Mouse (Mus musculus) cerebellum, adult 9-11 months (tissue): ENCODE data around the gene Stpg1.

ENCODE experiments used
- DNase-seq: peaks from one replicate; pipeline ENCODE4 v3.0.0; 2022

Stpg1 gene

DNA sequence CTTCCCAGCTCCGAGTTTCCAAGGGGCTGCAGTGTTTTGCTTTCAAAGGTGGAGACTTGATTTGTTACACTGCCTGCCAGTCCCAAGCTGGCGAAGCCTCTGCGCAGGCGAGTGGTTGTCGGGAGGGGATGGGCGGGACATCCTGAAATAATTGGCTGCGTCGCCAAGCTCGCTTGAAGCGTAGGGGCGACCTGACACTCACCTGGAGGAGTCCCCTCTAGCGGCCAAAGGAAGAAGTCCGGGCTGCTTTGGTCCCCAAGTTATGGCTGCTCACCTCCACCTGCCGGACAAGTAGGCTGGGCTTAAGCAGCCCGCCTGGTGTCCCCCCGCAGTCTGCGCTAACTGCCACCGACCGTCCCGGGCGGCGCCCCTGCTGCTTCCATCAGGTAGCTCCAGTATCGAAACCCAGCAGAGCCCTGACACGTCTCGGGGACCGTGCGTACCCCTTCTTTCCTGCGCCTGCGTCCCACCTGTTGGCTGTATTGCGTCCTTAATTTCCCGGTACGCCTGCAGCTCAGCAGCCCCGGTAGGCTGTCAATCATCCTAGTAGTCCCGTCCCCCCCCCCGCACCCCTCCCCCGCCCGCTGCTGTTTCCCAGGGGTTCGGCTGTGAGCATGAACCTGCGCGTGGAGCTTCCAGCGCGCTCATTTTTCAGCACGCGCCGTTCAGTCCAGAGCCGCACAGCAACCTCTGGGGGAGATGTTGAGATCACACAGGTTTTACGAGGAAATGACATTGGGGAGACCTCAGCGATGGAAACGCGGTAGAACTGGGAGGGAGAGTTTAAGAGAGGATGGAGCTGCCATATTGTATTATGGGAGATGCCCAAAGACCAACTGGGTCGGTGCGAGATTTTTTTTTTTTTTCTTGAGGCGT, at the start of gene Stpg1, which contains the start of gene Nipal3:
TSS of gene Stpg1 (plus strand) at position 270 of the 876 bp plus-strand sequence.
TSS of gene Nipal3 (minus strand) at position 518 of the 876 bp plus-strand sequence.
- DNase-seq, result peak; percentile 97

DNA sequence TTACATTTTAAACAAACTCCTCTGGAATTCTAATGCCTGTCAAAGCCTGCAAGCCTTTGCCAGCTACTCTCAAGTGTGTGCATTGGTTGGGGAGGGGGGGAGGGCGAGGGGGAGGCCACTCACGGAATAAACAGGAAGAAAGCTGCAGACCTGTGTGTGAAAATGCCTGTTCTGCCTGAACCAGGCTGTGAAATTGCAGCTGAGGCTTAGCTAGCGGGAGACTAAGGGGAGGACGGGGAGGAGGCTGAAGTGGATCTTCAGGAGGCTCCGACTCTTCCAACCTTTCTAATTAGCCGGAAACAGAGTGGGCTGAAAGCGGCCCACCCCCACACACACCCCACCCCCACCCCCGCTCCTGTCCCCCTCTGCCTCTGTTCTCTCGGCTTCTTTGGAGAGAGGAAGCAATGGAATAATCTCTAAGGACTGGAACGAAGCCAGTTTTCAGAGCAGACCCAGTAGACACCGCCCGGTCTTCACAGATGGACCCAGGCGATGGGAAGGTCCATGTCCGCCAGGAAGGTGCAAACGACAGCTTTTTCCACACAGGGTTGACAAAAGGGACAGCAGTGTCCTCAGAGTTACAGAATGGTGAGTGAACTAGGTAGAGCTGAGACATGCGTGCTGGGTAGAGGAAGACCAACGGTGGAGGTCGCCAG, 43.1 kb upstream of the Stpg1 start:
- DNase-seq, result no peak

DNA sequence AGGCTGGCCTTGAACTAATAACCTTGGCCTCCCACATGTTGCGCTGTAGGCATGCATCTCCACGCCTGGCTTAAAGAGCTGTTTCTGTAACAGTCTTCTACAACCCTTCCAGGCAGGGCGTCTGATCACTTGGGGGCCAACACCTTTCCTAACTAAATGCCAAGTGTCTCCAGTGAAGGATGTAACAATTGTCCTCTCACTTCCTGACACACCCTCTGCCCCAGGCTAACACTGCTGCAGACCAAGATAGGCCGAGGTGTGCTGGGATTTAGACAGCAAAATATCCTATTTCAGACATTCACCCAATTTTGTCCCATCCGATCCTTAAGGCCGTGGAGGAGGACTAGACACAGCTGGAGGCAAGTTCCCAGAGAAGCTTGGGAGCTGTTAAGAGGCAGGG, 41.4 kb upstream of the Stpg1 start:
- DNase-seq, result no peak

DNA sequence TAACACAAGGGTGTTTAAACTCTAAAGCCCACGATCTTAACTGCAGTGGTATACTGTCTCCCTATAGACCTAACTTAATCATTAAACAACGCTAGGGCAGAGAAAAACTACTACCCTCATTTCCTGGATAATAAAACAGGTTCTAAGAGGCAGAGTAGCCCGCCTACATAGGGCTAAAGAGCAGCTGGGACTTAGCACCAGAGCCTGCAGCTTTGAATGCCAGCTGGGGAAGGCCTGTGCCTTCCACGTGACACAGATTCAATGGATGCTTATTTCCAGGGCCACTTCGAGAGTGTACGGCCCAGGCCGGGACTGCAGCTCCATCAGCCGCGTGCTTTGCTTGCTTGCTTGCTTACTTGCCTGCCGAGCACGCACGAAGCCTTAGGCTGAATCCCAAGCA, 41.0 kb upstream of the Stpg1 start:
- no peak for DNase-seq

DNA sequence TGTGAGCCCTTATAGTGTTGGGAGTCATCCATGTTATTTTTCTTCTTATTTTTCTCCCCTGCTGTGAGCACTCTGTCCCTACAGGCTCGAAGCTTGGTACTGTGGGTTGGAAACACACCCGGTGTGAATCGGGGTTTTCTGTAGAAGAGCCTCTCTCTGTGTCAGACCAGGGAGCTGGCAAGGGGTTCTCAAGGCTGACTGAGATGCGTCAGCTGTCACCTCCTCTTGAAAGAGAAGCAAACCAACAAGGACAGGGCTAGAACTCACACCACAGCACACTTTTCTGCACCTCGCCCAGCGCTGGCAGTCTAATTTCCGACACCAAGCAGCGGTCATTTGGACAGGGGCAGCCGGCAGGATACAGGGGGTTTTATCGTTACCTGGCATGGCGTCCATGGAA, 31.2 kb upstream of the Stpg1 start:
- no peak for DNase-seq

DNA sequence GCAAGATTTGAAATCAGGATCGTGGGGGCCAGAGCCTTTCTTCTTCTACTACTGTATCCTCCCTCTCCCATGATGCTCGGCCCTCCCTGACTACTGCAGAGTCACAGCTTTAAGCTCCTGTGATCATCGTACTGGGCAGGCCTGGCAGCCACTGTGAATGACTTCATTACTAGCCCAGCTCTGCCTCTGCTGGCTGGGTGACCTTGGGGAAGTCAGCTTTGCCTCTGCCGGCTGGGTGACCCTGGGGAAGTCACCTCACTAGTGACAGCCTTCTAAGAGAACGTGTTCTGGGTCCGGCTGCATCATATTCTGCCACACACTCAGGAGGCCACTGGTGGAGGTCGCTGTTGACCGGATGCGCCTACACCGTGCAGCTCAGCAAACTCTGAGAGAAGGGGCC, 16.7 kb upstream of the Stpg1 start:
- DNase-seq, result no peak

DNA sequence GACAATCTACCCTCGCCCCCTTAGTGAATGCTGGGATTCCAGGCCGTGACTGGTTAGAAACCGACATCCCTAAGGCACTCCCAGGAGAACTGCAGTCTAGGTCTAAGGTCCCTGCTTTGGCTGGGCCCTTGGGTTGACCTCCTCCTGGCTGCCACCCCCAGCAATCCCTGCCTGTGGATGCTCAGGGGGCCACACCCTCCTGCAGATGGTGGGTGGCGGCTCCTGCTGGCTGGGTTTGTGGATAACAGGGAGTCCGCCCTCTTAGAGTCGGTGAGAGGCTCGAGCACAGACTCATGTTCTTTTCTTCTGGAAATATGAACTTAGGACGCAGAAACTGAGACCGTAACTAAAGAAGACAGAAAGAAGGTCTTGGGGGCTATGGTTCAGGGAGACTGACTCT, 14.2 kb upstream of the Stpg1 start:
- no peak for DNase-seq

DNA sequence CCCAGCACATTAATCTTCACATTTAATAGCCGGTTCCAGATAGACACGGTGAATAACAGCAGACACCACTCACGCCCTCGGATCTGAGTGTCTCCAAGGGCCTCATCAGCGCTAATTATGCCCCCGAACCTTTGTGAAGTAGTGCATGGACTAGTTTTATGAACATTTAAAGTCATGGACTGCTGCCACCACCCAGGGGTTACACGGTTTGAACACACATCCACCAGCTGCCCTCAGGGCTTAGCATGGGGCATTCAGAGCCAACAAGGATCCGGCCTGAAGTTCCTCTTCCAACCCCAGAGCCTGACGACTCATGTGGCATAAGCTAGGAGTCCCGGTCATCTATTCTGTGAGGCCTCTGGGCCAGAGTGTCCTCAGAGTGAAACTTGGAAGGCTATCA, 9.5 kb upstream of the Stpg1 start:
- DNase-seq, result no peak

DNA sequence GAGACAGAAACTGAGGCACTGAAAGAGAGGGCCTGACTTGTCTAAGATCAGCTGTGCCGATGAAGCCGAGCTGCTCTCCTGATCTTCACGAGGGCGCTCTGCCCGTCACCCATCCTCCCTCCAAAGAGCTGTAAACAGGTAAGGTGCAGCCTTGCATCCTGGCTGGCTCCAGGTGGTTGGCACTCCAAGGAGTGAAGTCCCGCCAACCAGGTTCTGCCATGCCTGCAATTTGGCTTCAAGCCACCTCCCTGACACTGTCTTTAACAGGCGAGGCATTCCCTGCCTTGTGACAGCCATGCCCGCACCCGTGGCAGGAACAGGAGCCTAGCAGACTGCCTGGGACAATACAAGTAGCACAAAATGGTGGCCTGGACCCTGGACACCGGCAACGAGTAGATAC, 8.2 kb upstream of the Stpg1 start:
- DNase-seq, result peak; percentile 87

DNA sequence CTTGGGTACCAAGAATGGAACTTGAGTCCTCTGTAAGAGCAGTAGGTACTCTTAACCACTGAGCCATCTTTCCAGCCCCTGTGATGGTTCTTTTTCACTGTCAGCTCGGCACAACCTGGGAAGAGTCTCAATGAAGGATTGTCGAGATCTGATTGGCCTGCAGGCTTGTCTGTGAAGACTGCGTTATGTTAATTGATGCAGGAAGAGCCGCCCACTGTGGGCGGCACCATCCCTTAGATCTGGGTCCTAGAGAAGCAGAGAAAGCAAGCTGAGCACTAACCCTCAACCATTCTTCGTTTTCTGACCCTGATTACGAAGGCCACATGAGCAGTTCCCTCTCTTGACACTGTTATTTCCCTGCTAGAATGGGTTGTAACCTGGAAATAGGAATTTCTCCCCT, 5.3 kb upstream of the Stpg1 start:
- DNase-seq, result no peak

DNA sequence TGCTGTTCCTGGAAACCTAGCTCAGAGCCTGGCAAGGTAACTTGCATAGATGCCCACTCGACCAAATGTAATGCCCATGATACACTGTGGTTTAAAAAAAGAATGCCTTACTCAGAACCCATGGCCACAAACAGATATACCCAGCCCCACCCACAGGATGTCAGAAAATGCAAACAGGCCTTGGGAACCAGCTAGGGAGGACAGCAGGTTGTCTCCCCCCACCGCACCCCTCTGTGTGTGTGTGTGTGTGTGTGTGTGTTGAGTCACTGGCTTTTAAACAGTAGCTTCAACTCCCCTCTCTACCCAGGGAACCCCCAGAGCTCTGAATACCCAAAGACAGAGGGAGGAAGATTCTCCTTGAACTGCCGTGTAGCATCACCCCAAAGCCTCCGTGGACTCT, 1.3 kb upstream of the Stpg1 start:
- no peak for DNase-seq

DNA sequence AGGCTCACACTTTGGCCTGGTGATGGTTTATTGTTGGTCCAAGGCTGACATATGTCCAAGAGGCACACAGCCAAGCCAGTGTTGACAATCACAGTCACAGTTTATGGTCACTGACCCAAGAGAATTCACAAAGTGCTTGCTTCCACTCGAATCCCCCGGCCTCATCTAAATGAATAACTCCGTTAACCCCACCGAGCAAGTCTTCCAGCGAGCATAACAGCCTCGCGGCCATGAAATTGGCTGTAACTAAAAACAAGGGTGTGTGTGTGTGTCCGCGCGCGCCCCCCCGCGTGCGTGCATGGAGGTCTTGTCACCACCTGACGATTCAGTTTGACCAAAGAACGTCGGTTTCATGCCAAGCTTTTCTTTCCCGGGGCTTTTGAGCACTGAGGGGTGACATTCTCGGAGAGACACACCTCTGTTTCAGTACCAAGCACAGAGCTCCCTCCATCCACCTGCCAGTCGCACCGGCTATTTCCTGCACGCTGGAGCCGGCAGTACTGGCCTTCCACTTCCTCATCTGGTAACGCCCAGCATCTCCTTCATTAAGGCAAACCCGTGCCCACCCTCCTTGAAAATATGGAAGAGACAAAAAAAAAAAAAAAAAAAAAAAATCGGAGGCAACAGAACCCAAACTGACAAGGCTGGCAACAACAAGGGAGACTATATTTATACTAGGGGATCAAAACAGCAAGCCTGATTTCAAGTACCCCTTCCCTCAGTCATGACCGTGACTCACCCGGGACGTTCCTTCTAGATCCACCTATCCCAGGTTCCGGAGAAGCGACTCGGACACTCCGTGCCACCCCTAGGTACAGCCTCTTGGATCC, 684 bp upstream of the Stpg1 start:
- peak; percentile 79 for DNase-seq

DNA sequence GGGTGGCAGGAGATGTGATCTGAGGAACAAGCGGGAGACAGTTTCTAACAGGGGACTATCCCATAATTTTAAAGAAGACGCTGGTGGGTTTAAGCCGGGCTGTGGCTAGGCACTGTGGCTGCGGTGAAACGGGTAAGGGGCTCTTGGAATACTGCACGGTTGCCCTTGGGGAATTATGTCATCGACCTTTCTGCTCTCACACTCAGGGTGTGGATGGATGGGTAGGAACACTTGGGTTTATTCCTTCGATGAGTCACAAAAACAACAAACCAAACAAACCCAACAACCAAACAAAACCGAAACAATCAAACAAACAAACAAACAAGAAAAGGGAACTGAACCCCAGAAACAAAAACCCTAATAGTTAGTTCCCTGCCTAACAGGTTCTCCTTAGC, 804 bp downstream of the Stpg1 start:
- no peak for DNase-seq

DNA sequence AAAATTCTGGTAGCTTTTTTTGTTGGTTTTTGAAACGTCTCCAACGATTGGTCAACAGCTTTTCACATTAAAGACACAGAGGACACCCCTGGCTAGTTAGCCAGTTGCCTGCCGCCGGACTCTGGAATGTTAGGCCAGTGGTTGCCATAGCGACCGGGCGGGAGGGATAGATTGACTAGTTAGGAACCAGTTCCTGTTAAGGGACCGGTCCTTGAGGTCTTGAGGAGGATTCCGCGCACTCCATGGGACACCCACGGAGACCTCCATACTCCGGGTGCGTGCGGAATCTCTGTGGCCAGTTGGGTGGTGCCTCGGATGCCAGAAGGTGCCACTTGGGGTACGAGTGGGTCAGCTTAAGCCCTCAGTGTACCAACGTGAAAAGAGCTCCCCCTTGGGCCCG, 1.2 kb downstream of the Stpg1 start:
- peak; percentile 60 for DNase-seq

DNA sequence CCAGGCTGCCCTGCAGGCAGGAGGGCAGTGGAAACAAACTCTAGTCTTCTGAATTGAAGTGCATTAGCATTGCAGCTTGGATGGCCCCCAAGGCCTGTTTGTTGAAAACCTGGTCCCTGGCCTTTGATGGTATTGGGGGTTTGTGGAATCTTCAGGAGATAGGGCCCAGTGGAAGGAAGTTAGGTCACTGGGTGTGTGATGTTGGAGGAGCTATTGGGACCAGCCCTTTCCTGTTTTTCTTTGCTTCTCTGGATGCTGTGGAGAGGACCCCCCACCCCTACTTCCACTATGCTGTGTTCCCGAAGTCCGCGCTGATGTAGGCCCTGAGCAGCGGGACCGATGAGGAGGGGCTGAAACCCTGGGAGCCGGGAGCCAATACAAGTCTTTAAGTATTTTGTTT, 3.5 kb downstream of the Stpg1 start:
- DNase-seq, result no peak

DNA sequence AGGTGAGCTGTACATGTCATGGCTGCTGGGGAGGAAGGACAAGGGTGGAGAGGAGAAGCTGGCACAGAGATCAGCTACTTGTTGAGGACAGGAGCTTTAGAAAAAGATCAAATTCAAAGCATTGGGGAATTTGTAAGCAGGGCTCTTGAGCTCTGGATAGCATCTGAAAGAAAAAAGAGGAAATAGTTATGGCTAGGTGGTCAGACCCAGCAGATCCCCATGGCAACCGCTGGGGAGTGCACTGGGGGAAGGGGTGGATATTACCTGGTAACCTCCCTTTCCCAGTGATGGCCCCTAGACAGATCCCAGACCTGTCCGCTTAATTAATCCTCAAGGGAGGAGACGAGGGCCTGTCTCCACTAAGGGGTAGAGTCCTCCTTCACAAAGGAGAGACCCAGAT, 5.2 kb downstream of the Stpg1 start:
- DNase-seq, result no peak

DNA sequence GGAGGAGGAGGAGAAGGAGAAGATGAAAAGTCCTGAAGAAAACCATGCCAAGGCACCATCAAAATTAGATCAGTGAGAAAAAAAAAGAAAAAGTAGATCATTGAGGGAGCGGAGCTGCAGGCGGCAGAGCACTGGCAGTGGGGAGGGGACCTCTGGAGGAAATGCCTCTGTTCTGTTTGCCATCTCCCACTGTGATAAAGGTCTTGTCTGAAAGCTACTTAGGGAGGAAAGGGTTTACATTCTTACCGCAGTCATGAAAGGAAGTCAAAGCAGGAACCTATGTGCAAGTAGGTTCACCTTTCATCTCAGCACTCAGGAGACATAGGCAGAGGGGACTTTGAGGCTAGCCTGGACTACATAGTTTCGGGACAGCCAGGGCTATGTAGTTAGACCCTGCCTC, 7.0 kb downstream of the Stpg1 start:
- no peak for DNase-seq

DNA sequence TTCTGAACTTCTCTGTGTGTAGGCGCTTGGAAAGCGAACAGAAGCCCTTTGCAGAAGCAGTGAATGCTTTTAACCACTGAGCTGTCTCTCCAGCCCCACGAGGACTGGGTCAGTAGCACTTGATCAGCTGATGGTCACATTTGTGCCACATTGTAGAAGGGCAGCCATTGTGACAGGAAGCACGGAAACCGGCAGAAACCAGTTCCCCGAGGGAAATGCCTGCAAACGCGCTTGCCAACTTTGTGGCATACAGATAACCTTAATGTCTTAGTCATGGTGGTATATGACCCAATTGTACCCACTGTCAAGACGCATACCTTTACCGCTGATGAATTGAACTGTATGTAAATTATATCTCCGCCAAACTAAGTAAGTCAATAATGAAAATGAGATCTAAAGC, 11.2 kb downstream of the Stpg1 start:
- no peak for DNase-seq

DNA sequence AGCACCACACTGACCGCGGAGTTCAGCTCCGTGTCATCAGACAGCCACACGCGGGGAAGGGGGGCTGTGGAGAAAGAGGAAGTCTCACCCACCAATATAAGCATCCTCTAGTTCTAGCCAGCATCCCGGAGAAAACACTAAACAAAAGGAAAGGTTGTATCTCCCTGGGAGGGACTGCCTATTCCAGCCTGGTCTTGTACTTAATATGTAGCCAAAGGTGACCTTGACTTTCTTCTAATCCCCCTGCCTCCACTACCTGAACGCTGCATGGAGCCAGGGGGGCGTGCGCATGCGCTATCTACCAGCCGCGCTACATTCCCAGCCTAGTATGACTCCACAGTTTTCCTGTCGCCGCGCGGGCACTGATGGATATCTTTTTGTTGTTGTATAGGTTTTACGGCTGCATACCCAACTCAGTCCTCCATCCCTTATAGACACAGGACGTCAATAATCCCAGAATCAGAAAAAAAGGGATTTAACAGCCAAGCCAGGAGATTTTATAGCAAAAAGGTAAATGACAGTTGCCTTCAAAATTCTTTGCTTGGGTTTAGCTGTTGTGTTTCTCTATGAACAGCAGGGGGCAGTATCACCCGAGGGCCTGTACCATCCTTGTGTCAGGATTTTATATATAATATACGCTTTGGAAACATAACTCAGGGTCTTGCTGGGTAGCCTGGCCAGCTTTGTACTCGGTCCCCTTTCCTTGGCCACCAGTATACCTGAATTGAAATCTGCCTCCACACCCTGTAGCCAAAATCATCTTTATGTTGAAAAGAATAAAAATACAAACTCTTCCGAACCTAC, 13.2 kb downstream of the Stpg1 start:
- DNase-seq, result no peak

DNA sequence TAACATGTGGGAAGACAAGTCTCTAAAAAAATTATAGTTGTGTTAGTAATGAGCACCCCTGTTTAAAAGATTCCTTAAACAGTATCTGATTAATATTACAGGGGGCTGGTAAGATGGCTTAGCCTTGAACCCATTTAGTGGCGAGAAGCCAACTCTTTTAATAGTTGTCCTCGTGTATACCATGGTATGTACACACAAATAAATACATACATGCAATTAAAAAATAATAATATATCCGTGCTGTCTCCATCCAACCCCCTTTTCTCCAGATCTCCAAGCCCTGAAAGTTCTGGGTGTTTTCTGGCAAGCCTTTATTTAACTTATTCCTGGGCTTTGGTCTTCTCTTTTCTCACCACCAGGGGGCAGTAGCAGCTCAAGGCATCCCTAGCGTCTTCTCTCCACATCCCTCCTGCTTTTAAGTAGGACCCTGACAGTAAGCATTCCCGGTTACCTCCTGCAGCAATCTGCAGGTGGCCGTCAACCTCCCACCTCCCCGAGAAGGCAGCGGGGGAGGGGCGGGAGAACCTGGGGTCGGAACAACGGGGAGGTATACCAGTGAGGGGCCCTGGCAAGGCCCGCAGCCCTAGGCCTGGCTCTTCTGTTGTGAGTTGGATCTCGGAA, 13.9 kb downstream of the Stpg1 start:
- DNase-seq, result no peak

DNA sequence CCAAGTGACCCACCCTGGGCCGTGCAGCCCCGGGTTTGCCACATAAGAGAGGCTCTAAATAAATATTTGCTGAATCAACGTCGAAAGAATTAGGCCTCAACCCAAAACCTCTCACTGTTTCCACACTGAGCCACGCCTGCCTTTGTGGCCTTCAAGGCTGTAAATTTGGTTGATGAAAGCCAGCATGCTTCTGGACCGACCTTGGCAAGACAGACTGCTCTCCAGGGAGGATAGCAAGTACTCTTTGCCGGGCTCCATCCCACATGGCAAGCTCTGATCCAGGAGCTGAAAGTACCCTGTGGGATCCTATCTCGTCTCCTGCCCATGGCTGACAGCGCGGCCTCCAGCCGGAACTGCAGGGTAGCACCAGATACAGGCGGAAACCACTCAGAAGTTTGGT, 14.9 kb downstream of the Stpg1 start:
- DNase-seq, result no peak

DNA sequence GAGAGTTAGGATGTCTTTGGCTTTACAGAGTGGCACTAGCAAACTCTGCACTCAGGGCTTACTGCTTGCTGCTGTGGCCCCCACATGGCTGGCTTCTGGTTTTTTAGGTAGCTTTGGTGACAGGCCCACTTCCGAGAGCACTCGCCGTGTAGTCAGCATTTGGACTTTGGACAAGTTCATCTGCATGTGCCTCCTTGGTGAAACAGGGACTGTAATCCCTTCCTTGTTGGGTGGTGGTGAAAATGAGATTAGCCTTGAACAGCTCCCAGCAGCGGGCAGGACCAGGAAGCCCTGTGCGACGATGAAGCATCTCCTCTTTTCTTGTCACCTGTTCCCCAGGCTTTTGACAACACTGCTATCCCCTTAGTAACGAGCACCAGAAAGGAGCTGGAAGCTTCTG, 19.3 kb downstream of the Stpg1 start:
- DNase-seq, result no peak
